Mouse (Mus musculus): ENCODE results near the gene Gm10974. TPM values are rescaled to one million over a fixed set of nuclear protein-coding genes. Genes with fewer than 3 reads are reported as not detected.

Gene Gm10974
- polyA plus RNA-seq, 1 experiment from 2014 or later = not detected

DNA sequence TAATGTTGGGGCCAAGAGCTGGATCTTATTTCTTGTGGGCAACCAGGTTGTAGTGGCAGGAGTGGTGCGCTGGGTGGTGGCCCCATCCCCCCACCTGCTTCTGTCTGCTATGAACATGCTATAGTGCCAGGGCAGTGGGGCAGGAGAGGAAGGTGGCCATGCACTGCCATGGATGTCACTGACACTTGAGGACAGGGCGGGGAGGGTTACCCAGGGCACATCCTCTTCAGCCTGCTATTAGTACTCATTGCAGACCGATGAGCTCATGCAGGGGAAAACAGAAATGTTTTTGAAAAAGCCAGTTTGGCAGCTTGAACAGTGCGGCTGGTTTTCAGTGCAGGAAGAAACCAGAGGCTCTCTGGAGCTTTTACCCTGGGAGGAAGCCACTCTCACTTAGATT, 51.1 kb downstream of the Gm10974 start:
- 71% methylated on average over 4 of the region's 4 CpGs for WGBS
- TF ChIP-seq CTCF (IDR thresholded peaks at IDR 0.05; ENCODE audit: low read depth) = no peak

DNA sequence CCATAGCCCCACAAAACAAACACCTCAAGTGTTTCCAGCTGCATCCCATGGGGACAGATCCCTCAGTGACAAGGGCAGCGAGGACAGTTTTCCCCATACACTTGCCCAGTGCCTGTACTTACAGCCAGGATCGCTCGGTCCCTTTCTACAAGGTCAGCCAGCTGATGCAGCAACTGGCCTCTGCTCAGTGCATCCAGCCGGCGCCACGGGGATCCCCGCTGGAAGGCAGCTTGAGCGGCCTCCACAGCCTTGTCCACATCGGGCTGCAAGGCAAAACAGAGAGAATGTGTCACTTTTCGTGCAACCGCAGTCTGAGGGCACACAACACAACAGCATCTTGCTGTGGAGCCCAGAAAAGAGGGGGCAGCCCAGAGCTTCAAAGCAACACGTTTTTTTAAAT, 53.3 kb downstream of the Gm10974 start:
- 44% methylated on average over 12 of the region's 12 CpGs for WGBS
- ATAC-seq = no peak
- H3K27me3 ChIP-seq (replicated peaks; ENCODE audit: control insufficient read depth, insufficient read depth, low read length) = 0 out of 2 replicates have a peak, but pooled peaks cover 3% of the 10 kb centered on the region

More for the DNA sequence above, 51.1 kb downstream of the Gm10974 start:
- H3K36me3 ChIP-seq (ENCODE audit: control insufficient read depth, insufficient read depth) = no peaks in the 10 kb centered on the region
- H3K9me3 ChIP-seq (ENCODE audit: control insufficient read depth) = no peaks in the 10 kb centered on the region
- no peak for ATAC-seq
- no peak overlapping the region for H3K27ac ChIP-seq (ENCODE audit: low read depth, low read length)
- H3K9ac ChIP-seq (ENCODE audit: low read depth, low read length) = no peak overlapping the region
- 0 out of 2 replicates have a peak, but pooled peaks cover 2% of the 10 kb centered on the region for H3K27me3 ChIP-seq (replicated peaks; ENCODE audit: control insufficient read depth, insufficient read depth, low read length)
- no peak overlapping the region for H3K4me3 ChIP-seq (ENCODE audit: low read depth, low read length)
- H3K4me2 ChIP-seq (replicated peaks; ENCODE audit: low read depth) = no peak overlapping the region
- H3K4me1 ChIP-seq (replicated peaks; ENCODE audit: control insufficient read depth, insufficient read depth, low read length) = no peaks in the 10 kb centered on the region

DNA sequence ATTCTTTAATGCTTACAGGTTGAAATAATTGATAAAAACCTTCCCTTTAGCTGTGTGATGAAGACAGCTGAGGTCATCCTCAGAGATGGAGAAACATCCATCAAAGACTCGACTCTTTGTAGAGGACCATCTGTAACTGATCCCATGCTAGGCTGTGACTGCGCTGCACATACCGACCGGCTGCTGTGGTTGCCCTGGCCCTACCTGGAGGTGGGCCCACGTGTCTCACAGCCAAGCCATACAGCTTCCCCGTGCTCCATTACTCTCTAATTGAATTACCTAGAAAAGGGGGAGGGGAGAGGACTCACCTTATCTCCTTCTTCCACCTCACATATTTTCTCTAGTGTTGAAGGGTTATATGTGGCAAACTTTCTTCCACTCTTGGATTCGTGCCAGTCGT, 56.2 kb downstream of the Gm10974 start:
- Histone ChIP-seq H3K9ac (ENCODE audit: low read depth, low read length) (no peak overlapping the region), H3K4me1 (replicated peaks; ENCODE audit: control insufficient read depth, insufficient read depth, low read length) (no peaks in the 10 kb centered on the region), H3K4me3 (ENCODE audit: low read depth, low read length) (no peak overlapping the region), H3K27me3 (replicated peaks; ENCODE audit: control insufficient read depth, insufficient read depth, low read length) (peaks cover 19% of the 10 kb centered on the region), H3K36me3 (ENCODE audit: control insufficient read depth, insufficient read depth) (no peaks in the 10 kb centered on the region), H3K4me2 (replicated peaks; ENCODE audit: low read depth) (no peak overlapping the region), H3K27ac (ENCODE audit: low read depth, low read length) (no peak overlapping the region), H3K9me3 (ENCODE audit: control insufficient read depth) (no peaks in the 10 kb centered on the region)
- ATAC-seq = no peak
- 77% methylated on average over 8 of the region's 8 CpGs for WGBS
- no peak for TF ChIP-seq CTCF (IDR thresholded peaks at IDR 0.05; ENCODE audit: low read depth)

More for the DNA sequence above, 53.3 kb downstream of the Gm10974 start:
- H3K4me1 ChIP-seq (replicated peaks; ENCODE audit: control insufficient read depth, insufficient read depth, low read length) = no peaks in the 10 kb centered on the region
- no peaks in the 10 kb centered on the region for H3K36me3 ChIP-seq (ENCODE audit: control insufficient read depth, insufficient read depth)
- TF ChIP-seq CTCF (IDR thresholded peaks at IDR 0.05; ENCODE audit: low read depth) = no peak
- no peak overlapping the region for H3K4me2 ChIP-seq (replicated peaks; ENCODE audit: low read depth)
- H3K27ac ChIP-seq (ENCODE audit: low read depth, low read length) = no peak overlapping the region
- H3K9ac ChIP-seq (ENCODE audit: low read depth, low read length) = no peak overlapping the region
- H3K9me3 ChIP-seq (ENCODE audit: control insufficient read depth) = no peaks in the 10 kb centered on the region
- no peak overlapping the region for H3K4me3 ChIP-seq (ENCODE audit: low read depth, low read length)

DNA sequence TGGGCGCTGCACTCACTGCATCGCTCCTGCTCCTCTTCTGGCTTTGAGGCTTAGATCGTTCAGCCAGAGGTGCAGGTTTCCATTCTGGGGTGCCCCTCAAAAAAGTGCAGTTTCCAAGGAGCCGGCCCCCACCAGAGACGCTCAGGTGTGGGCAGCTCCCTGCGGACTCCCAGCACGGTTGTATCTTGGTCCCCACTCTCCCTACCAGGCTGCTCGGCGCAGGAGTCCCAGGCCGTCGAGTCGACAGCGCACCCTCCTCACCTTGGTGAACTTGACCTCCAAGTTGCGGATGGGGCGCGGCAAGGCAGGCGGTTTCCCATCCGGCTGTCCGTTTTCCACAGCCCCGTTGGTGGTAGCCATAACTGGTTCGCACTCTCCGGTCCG, 61.3 kb downstream of the Gm10974 start:
- 1% methylated on average over 23 of the region's 23 CpGs for WGBS
- H3K4me1 ChIP-seq (replicated peaks; ENCODE audit: control insufficient read depth, insufficient read depth, low read length) = no peaks in the 10 kb centered on the region
- peak overlapping the region; percentile 46 for H3K9ac ChIP-seq (ENCODE audit: low read depth, low read length)
- no peak overlapping the region for H3K27ac ChIP-seq (ENCODE audit: low read depth, low read length)
- H3K9me3 ChIP-seq (ENCODE audit: control insufficient read depth) = no peaks in the 10 kb centered on the region
- no peaks in the 10 kb centered on the region for H3K36me3 ChIP-seq (ENCODE audit: control insufficient read depth, insufficient read depth)
- ATAC-seq = peak; percentile 24; the same call in 1 of the 2 replicates
- peaks cover 34% of the 10 kb centered on the region for H3K27me3 ChIP-seq (replicated peaks; ENCODE audit: control insufficient read depth, insufficient read depth, low read length)
- TF ChIP-seq CTCF (IDR thresholded peaks at IDR 0.05; ENCODE audit: low read depth) = no peak
- H3K4me3 ChIP-seq (ENCODE audit: low read depth, low read length) = peak overlapping the region; percentile 51
- H3K4me2 ChIP-seq (replicated peaks; ENCODE audit: low read depth) = peak overlapping the region; percentile 79

DNA sequence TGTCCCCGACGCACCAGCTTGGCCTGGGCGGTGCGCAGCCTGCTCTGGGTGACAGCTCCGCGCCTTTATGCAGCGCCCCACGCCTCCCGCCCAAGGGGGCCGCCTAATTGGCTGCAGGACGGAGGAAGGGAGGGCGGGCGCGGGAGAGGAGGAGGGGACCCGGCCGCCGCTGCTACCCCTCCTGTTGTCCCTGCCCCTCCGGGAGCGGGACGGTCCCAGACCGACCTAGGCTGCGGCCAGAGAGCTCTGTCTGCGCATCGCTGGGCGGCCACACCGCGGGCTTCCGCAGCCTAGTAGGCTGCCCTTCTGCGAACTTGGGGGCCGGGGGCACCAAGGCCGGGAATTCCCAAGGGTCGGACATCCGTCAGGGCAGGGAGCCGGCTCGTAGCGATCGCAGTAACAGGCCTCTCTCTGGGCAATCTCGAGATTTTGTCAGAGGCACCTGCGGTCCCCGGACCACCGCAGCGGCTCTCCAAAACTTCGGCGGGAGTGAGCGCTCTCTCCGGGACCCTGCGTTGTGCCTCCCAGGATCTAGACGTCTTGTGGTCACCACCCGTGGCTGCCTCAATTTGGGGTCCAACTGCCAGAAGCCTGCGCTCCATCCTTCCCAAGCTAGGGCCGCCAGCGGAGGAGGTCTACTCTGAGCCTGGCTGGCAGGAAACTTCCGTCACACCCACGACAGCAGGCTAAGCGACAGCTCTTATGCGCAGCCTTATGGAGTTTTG, 61.9 kb downstream of the Gm10974 start, which contains the start of gene Aldh1a3:
Gene Aldh1a3 (minus strand): TSS at position 81 of the 725 bp plus-strand sequence.
- ATAC-seq = peak; percentile 71
- no peaks in the 10 kb centered on the region for H3K4me1 ChIP-seq (replicated peaks; ENCODE audit: control insufficient read depth, insufficient read depth, low read length)
- H3K27ac ChIP-seq (ENCODE audit: low read depth, low read length) = no peak within 1 kb of the TSS
- H3K9me3 ChIP-seq (ENCODE audit: control insufficient read depth) = no peaks in the 10 kb centered on the region
- peak within 1 kb of the TSS; percentile 79 for H3K4me2 ChIP-seq (replicated peaks; ENCODE audit: low read depth)
- H3K36me3 ChIP-seq (ENCODE audit: control insufficient read depth, insufficient read depth) = no peaks in the 10 kb centered on the region
- H3K27me3 ChIP-seq (replicated peaks; ENCODE audit: control insufficient read depth, insufficient read depth, low read length) = peaks cover 34% of the 10 kb centered on the region
- peak within 1 kb of the TSS; percentile 51 for H3K4me3 ChIP-seq (ENCODE audit: low read depth, low read length)
- peak within 1 kb of the TSS; percentile 46 for H3K9ac ChIP-seq (ENCODE audit: low read depth, low read length)
- no peak for TF ChIP-seq CTCF (IDR thresholded peaks at IDR 0.05; ENCODE audit: low read depth)
- 1% methylated on average over 54 of the region's 56 CpGs for WGBS

DNA sequence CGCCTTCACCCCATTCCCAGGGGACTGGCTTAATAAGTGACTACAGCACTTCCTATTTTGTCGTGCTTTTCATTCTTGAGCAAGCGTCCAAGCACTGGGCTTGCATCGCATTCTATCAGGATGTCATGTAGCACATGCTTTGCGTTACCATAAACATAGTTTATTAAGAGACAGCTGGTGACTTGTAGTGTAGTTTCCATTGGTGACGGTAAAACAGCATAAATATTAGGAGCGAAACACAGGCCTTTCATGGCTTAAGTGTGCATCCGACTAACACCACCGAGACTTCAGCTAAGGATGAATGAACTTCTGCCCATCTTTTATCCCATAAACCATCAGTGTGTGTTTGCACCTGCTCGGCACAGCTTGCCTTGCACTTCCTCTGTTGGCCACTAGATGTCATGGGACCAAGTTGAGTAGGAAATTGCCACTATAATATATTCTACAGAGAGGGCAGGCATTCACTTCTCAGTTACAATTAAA, 68.8 kb downstream of the Gm10974 start:
- Histone ChIP-seq H3K4me2 (replicated peaks; ENCODE audit: low read depth) (no peak overlapping the region), H3K4me1 (replicated peaks; ENCODE audit: control insufficient read depth, insufficient read depth, low read length) (no peaks in the 10 kb centered on the region), H3K4me3 (ENCODE audit: low read depth, low read length) (no peak overlapping the region), H3K36me3 (ENCODE audit: control insufficient read depth, insufficient read depth) (no peaks in the 10 kb centered on the region), H3K27me3 (replicated peaks; ENCODE audit: control insufficient read depth, insufficient read depth, low read length) (no peaks in the 10 kb centered on the region), H3K9me3 (ENCODE audit: control insufficient read depth) (no peaks in the 10 kb centered on the region), H3K9ac (ENCODE audit: low read depth, low read length) (no peak overlapping the region), H3K27ac (ENCODE audit: low read depth, low read length) (no peak overlapping the region)
- ATAC-seq = peak; percentile 40; the same call in 1 of the 2 replicates
- TF ChIP-seq CTCF (IDR thresholded peaks at IDR 0.05; ENCODE audit: low read depth) = peak; percentile 90
- 32% methylated on average over 10 of the region's 10 CpGs for WGBS

Small RNA genes lying within 50 kb of the gene (microRNA-seq; reads per million reads assigned to microRNA genes)
- not detected for gene Mir7057

Other genes starting within 250 kb of the Gm10974 start
- gene Lrrk1, start 22.4 kb downstream of the Gm10974 start, polyA plus RNA-seq (2015; fragmentation: Nextera tagmentation; extraction: Ambion mirVana) = 6.1 and 8.0 TPM in 2 replicates
- 45.4 and 46.6 TPM in 2 replicates for gene Aldh1a3, start 61.6 kb downstream of the Gm10974 start, polyA plus RNA-seq (2015; fragmentation: Nextera tagmentation; extraction: Ambion mirVana)

Measured in intestine, postnatal 0 days (tissue).